Comparison of ENCODE assay signal across 8 mouse cellular contexts in genomic region chr14:11551892-11552291, GRCm38 (mm10). TPM values are rescaled to one million over a fixed set of nuclear protein-coding genes. Genes with fewer than 3 reads are reported as not detected.
DNase-seq lines count a peak whose midpoint lies in the region; ATAC-seq lines count a peak whose summit lies in the region.

No protein-coding gene starts in this region.

- no peaks in the 10 kb centered on the region for H3K36me3 ChIP-seq in kidney, embryonic 16.5 days (ENCODE audit: insufficient read depth, low read length)
- H3K36me3 ChIP-seq in forebrain, embryonic 15.5 days = no peaks in the 10 kb centered on the region
- no peaks in the 10 kb centered on the region for H3K36me3 ChIP-seq in liver, embryonic 13.5 days
- no peaks in the 10 kb centered on the region for H3K36me3 ChIP-seq in neural tube, embryonic 15.5 days

- H3K4me2 ChIP-seq in kidney, embryonic 16.5 days (replicated peaks; ENCODE audit: low read depth, low read length) = peak overlapping the region; percentile 94
- H3K4me2 ChIP-seq in forebrain, embryonic 15.5 days (replicated peaks) = peak overlapping the region; percentile 95
- peak overlapping the region; percentile 63 for H3K4me2 ChIP-seq in liver, embryonic 13.5 days
- H3K4me2 ChIP-seq in neural tube, embryonic 15.5 days = peak overlapping the region; percentile 61

- peaks cover 25% of the 10 kb centered on the region for H3K4me1 ChIP-seq in kidney, embryonic 16.5 days (ENCODE audit: insufficient read depth, low read length)
- peaks cover 28% of the 10 kb centered on the region for H3K4me1 ChIP-seq in forebrain, embryonic 15.5 days
- H3K4me1 ChIP-seq in liver, embryonic 13.5 days (replicated peaks) = no peaks in the 10 kb centered on the region
- H3K4me1 ChIP-seq in neural tube, embryonic 15.5 days = peaks cover 20% of the 10 kb centered on the region

- DNase-seq in kidney, adult 9 months = no peak
- no peak for DNase-seq in liver, embryonic 13.5 days
- no peak for DNase-seq in left cerebral cortex, postnatal 4 days
- no peak for DNase-seq in layer of hippocampus, adult 8-10 months (ENCODE audit: low spot score in 2 of 2)

- H3K27me3 ChIP-seq in kidney, embryonic 16.5 days (ENCODE audit: insufficient read depth, low read length) = no peaks in the 10 kb centered on the region
- H3K27me3 ChIP-seq in forebrain, embryonic 15.5 days = no peaks in the 10 kb centered on the region
- peaks cover 59% of the 10 kb centered on the region for H3K27me3 ChIP-seq in liver, embryonic 13.5 days
- no peaks in the 10 kb centered on the region for H3K27me3 ChIP-seq in neural tube, embryonic 15.5 days (replicated peaks)

- no peak for ATAC-seq in kidney, embryonic 16.5 days (ENCODE audit: low FRiP score, low TSS enrichment)
- no peak for ATAC-seq in forebrain, embryonic 15.5 days (replicated peaks)
- ATAC-seq in liver, embryonic 13.5 days (ENCODE audit: low read depth) = no peak
- no peak for ATAC-seq in neural tube, embryonic 15.5 days (ENCODE audit: low FRiP score)
- ATAC-seq in frontal cortex, adult (ENCODE audit: low TSS enrichment) = no peak

- H3K9ac ChIP-seq in kidney, embryonic 16.5 days (replicated peaks; ENCODE audit: low read length) = peak overlapping the region; percentile 97
- no peak overlapping the region for H3K9ac ChIP-seq in forebrain, embryonic 15.5 days (replicated peaks)
- no peak overlapping the region for H3K9ac ChIP-seq in liver, embryonic 13.5 days
- peak overlapping the region; percentile 82; the same call in 1 of the 2 replicates for H3K9ac ChIP-seq in neural tube, embryonic 15.5 days (replicated peaks)

- intact Hi-C loops in left cerebral cortex, postnatal 4 days (cut with DNase I) = loop anchor here (5.0 kb wide), 1 partner anchor 590 kb away; no protein-coding TSS in a partner anchor

- H3K4me3 ChIP-seq in kidney, embryonic 16.5 days (ENCODE audit: low read length) = peak overlapping the region; percentile 87
- peak overlapping the region; percentile 84 for H3K4me3 ChIP-seq in forebrain, embryonic 15.5 days
- peak overlapping the region; percentile 55 for H3K4me3 ChIP-seq in liver, embryonic 13.5 days (replicated peaks)
- peak overlapping the region; percentile 84 for H3K4me3 ChIP-seq in neural tube, embryonic 15.5 days (replicated peaks)

- H3K9me3 ChIP-seq in kidney, embryonic 16.5 days (ENCODE audit: low read length) = no peaks in the 10 kb centered on the region
- no peaks in the 10 kb centered on the region for H3K9me3 ChIP-seq in forebrain, embryonic 15.5 days
- no peaks in the 10 kb centered on the region for H3K9me3 ChIP-seq in liver, embryonic 13.5 days (replicated peaks)
- no peaks in the 10 kb centered on the region for H3K9me3 ChIP-seq in neural tube, embryonic 15.5 days (replicated peaks)

- H3K27ac ChIP-seq in kidney, embryonic 16.5 days (ENCODE audit: low read length) = peak overlapping the region; percentile 99; the same call in 1 of the 2 replicates
- no peak overlapping the region for H3K27ac ChIP-seq in forebrain, embryonic 15.5 days (replicated peaks)
- H3K27ac ChIP-seq in liver, embryonic 13.5 days = no peak overlapping the region
- no peak overlapping the region for H3K27ac ChIP-seq in neural tube, embryonic 15.5 days (replicated peaks)

- WGBS in kidney, embryonic 16.5 days = 7% methylated on average over 11 of the region's 11 CpGs
- WGBS in forebrain, embryonic 15.5 days = 37% methylated on average over 11 of the region's 11 CpGs
- 7% methylated on average over 11 of the region's 11 CpGs for WGBS in liver, embryonic 13.5 days (ENCODE audit: insufficient replicate concordance)
- 29% methylated on average over 11 of the region's 11 CpGs for WGBS in neural tube, embryonic 15.5 days

RNA-seq across cellular contexts. Expression of gene Ptprg, which starts 1.4 kb away (rescaled TPM):
- polyA plus RNA-seq in kidney, embryonic 16.5 days (2015; fragmentation: Nextera tagmentation; extraction: Ambion mirVana) = 38.7 and 42.2 TPM in 2 replicates
- polyA plus RNA-seq in forebrain, embryonic 15.5 days (2015; fragmentation: Nextera tagmentation; extraction: Ambion mirVana) = 30.1 and 34.9 TPM in 2 replicates
- 1.5 and 2.0 TPM in 2 replicates for polyA plus RNA-seq in liver, embryonic 13.5 days (2015; fragmentation: Nextera tagmentation; extraction: Ambion mirVana)
- 36.2 and 40.4 TPM in 2 replicates for polyA plus RNA-seq in neural tube, embryonic 15.5 days (2015; fragmentation: Nextera tagmentation; extraction: Ambion mirVana)
- 100 to 1,000 TPM; 127 to 141 TPM for total RNA-seq in left cerebral cortex, postnatal 4 days (2021)
- 100 to 1,000 TPM in 1 of 4 experiments, 10 to 100 TPM in 3; 88.2 to 105 (median 94.3) TPM for total RNA-seq in layer of hippocampus, adult 8-10 months (2022)

Comparison
In these comparisons a context has a peak if more than half of its experiments do, and no peak if none do; other contexts are left out.
1. H3K9ac ChIP-seq: peak in kidney, embryonic 16.5 days (single experiment) and neural tube, embryonic 15.5 days (single experiment); none in forebrain, embryonic 15.5 days (single experiment) and liver, embryonic 13.5 days (single experiment).
2. RNA of gene Ptprg, which starts 1.4 kb away (polyA plus RNA-seq): 36.2 to 40.4 TPM in neural tube, embryonic 15.5 days, 38.7 to 42.2 TPM in kidney, embryonic 16.5 days and 30.1 to 34.9 TPM in forebrain, embryonic 15.5 days; 1.5 to 2.0 TPM in liver, embryonic 13.5 days; every median in the first group is over 10 times any median in the second.
3. Peak in every context shown above with its lines, with median percentiles within 50 percentile points of each other: H3K4me2 ChIP-seq and H3K4me3 ChIP-seq.